Mouse (Mus musculus) right cerebral cortex, postnatal 4 days (tissue): ENCODE data around the gene Stx6.
"Not testable (repeated sequence)": the region's sequence is repeated elsewhere in the genome, so short reads cannot be mapped to it uniquely, and the experiment has no call there.

Experiments used
- DNase-seq: peaks from one replicate; pipeline ENCODE4 v3.0.0-alpha.2; 2022

Stx6 gene

GRCm38 (mm10) chr1:155169935-155170334 lies 11.4 kb downstream of the Stx6 start:
- DNase-seq, result no peak

- no peak for DNase-seq
These were observed 14.6 kb downstream of the Stx6 start for GRCm38 (mm10) chr1:155172895-155173643.

GRCm38 (mm10) chr1:155173644-155174016 lies 15.1 kb downstream of the Stx6 start:
- DNase-seq, result not testable (repeated sequence)

- no peak for DNase-seq
These were observed 15.9 kb downstream of the Stx6 start for GRCm38 (mm10) chr1:155174424-155174823.

GRCm38 (mm10) chr1:155178192-155178924 lies 19.8 kb downstream of the Stx6 start:
- DNase-seq, result no peak

- no peak for DNase-seq
These were observed 25.7 kb downstream of the Stx6 start for GRCm38 (mm10) chr1:155184191-155184590.

GRCm38 (mm10) chr1:155188656-155189055 lies 30.1 kb downstream of the Stx6 start:
- DNase-seq, result no peak

- no peak for DNase-seq
These were observed 32.7 kb downstream of the Stx6 start for GRCm38 (mm10) chr1:155191219-155191618.

- DNase-seq, result no peak
These were observed 33.2 kb downstream of the Stx6 start for GRCm38 (mm10) chr1:155191671-155192070.

GRCm38 (mm10) chr1:155192805-155193368 lies 34.4 kb downstream of the Stx6 start:
- DNase-seq, result peak; percentile 48

GRCm38 (mm10) chr1:155196691-155197090 lies 38.2 kb downstream of the Stx6 start:
- peak; percentile 56 for DNase-seq

- DNase-seq, result no peak
These were observed 41.0 kb downstream of the Stx6 start for GRCm38 (mm10) chr1:155199522-155199921.

GRCm38 (mm10) chr1:155200967-155201366 lies 42.5 kb downstream of the Stx6 start:
- no peak for DNase-seq

GRCm38 (mm10) chr1:155201373-155201879 lies 42.9 kb downstream of the Stx6 start:
- peak; percentile 6 for DNase-seq

- no peak for DNase-seq
These were observed 43.4 kb downstream of the Stx6 start for GRCm38 (mm10) chr1:155201914-155202313.

- DNase-seq, result no peak
These were observed 44.0 kb downstream of the Stx6 start for GRCm38 (mm10) chr1:155202472-155202871.

GRCm38 (mm10) chr1:155203101-155203500 lies 44.6 kb downstream of the Stx6 start:
- DNase-seq, result no peak

- DNase-seq, result no peak
These were observed 45.4 kb downstream of the Stx6 start for GRCm38 (mm10) chr1:155203954-155204353.

- DNase-seq, result no peak
These were observed 46.1 kb downstream of the Stx6 start for GRCm38 (mm10) chr1:155204560-155205162.

- no peak for DNase-seq
These were observed 46.8 kb downstream of the Stx6 start for GRCm38 (mm10) chr1:155205311-155205710.

GRCm38 (mm10) chr1:155205822-155206660 lies 47.5 kb downstream of the Stx6 start:
- no peak for DNase-seq

- DNase-seq, result no peak
These were observed 49.3 kb downstream of the Stx6 start for GRCm38 (mm10) chr1:155207859-155208258.
